8 mouse cellular contexts compared by ENCODE assay signal in the genomic region with DNA sequence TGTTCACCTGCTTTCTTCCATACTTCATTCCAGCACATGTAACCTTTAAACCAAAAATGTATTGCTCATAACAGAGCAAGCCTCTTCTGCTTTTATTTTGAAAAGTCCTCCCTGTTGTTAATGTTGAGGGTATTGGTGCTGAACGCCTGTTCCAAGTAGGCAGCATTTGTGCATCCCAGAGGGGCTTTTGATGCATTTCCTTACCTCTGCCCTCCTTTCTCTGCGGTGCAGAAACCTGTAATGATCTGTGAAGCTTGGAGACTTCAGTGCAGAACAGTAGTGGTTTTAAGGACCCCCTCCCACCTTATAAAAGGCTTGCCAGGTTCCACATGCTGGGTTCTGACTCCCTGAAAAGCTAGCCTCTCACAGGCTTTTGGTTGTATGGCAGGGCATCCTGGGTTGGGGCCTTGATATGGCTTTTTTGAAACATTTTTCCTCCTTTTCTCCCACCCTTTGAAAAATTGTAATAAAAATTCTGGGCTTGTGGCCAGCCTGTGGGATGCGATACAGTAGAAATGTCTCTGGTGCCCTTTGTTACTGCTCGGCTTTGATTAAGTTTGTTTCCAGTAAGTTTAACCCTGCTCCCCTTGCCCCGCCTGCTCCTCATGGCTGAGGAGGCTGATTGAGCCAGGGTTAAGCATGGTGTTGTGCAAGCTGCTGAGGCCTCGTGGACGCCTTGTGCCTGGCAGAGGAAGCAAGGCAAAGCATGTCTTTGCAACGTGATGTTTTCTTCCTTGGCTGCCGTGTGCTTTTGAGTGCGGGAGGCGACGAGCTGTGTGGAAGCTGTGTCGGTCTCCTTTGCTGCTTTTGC.
DNase-seq lines count a peak whose midpoint lies in the region; ATAC-seq and TF ChIP-seq lines count a peak whose summit lies in the region.

No protein-coding gene starts in this region.

- 45% methylated on average over 13 of the region's 13 CpGs for WGBS in liver, embryonic 16.5 days (ENCODE audit: insufficient replicate concordance)
- 20% methylated on average over 13 of the region's 13 CpGs for WGBS in neural tube, embryonic 15.5 days

- H3K4me2 ChIP-seq in liver, embryonic 16.5 days (ENCODE audit: low read depth, low read length), result peak overlapping the region; percentile 26
- peak overlapping the region; percentile 31 for H3K4me2 ChIP-seq in neural tube, embryonic 15.5 days

- no peaks in the 10 kb centered on the region for H3K36me3 ChIP-seq in ES-Bruce4 (ENCODE audit: control insufficient read depth, insufficient read depth, low read length, poor library complexity, severe bottlenecking)
- H3K36me3 ChIP-seq in liver, embryonic 16.5 days (ENCODE audit: control insufficient read depth, insufficient read depth), result no peaks in the 10 kb centered on the region
- no peaks in the 10 kb centered on the region for H3K36me3 ChIP-seq in neural tube, embryonic 15.5 days

- ATAC-seq in liver, embryonic 16.5 days (ENCODE audit: low read depth), result peak; percentile 54; the same call in 1 of the 2 replicates
- peak; percentile 80 for ATAC-seq in neural tube, embryonic 15.5 days (ENCODE audit: low FRiP score)

- no peak for TF ChIP-seq POLR2A in ES-Bruce4 (IDR thresholded peaks at IDR 0.05; ENCODE audit: insufficient read depth, low read length)

- H3K4me1 ChIP-seq in ES-Bruce4 (ENCODE audit: control insufficient read depth, insufficient read depth, low read length), result no peaks in the 10 kb centered on the region
- peaks cover 48% of the 10 kb centered on the region for H3K4me1 ChIP-seq in liver, embryonic 16.5 days (ENCODE audit: control insufficient read depth, low read depth, low read length)
- H3K4me1 ChIP-seq in neural tube, embryonic 15.5 days, result peaks cover 69% of the 10 kb centered on the region

- TF ChIP-seq EP300 in ES-Bruce4 (IDR thresholded peaks at IDR 0.05; ENCODE audit: insufficient read depth, low read depth, low read length), result no peak

- no peak for TF ChIP-seq CTCF in ES-Bruce4 (IDR thresholded peaks at IDR 0.05; ENCODE audit: low read depth, low read length)
- no peak for TF ChIP-seq CTCF in layer of hippocampus, adult 2 months (conservative IDR thresholded peaks at IDR 0.05)

- no peaks in the 10 kb centered on the region for H3K9me3 ChIP-seq in ES-Bruce4 (replicated peaks; ENCODE audit: control insufficient read depth, insufficient read depth, low read length, poor library complexity, severe bottlenecking)
- no peaks in the 10 kb centered on the region for H3K9me3 ChIP-seq in liver, embryonic 16.5 days (replicated peaks; ENCODE audit: control insufficient read depth, low read length)
- no peaks in the 10 kb centered on the region for H3K9me3 ChIP-seq in neural tube, embryonic 15.5 days (replicated peaks)

- H3K27me3 ChIP-seq in ES-Bruce4 (ENCODE audit: control insufficient read depth, insufficient read depth, low read length, poor library complexity, severe bottlenecking), result no peaks in the 10 kb centered on the region
- no peaks in the 10 kb centered on the region for H3K27me3 ChIP-seq in liver, embryonic 16.5 days (ENCODE audit: control insufficient read depth, insufficient read depth, low read depth, low read length)
- H3K27me3 ChIP-seq in neural tube, embryonic 15.5 days (replicated peaks), result no peaks in the 10 kb centered on the region

- peak; percentile 48 for DNase-seq in cerebellum, adult 11 months
- peak; percentile 59 to 72 for DNase-seq in frontal cortex, adult 2 months (ENCODE audit: extremely low spot score in 1 of 2, low spot score in 1 of 2)
- peak; percentile 60 for DNase-seq in heart, postnatal 4 days
- DNase-seq in layer of hippocampus, adult 2 months (ENCODE audit: low spot score in 2 of 2), result peak; percentile 42 to 67
- peak; percentile 77 to 78 for DNase-seq in urinary bladder, postnatal 4 days (ENCODE audit: low spot score in 2 of 2)

- H3K9ac ChIP-seq in ES-Bruce4 (ENCODE audit: low read depth, poor library complexity, severe bottlenecking), result no peak overlapping the region
- no peak overlapping the region for H3K9ac ChIP-seq in liver, embryonic 16.5 days (ENCODE audit: low read depth, low read length)
- peak overlapping the region; percentile 17; the same call in 1 of the 2 replicates for H3K9ac ChIP-seq in neural tube, embryonic 15.5 days (replicated peaks)

- 0 out of 2 replicates have a peak overlapping the region, but pooled peaks have one; percentile 9 for H3K4me3 ChIP-seq in ES-Bruce4 (ENCODE audit: low read depth, low read length)
- H3K4me3 ChIP-seq in layer of hippocampus, adult 2 months, result peak overlapping the region; percentile 29
- no peak overlapping the region for H3K4me3 ChIP-seq in liver, embryonic 16.5 days (ENCODE audit: low read depth, low read length)
- no peak overlapping the region for H3K4me3 ChIP-seq in neural tube, embryonic 15.5 days (replicated peaks)

- no peak overlapping the region for H3K27ac ChIP-seq in ES-Bruce4 (ENCODE audit: insufficient read depth, low read length)
- peak overlapping the region; percentile 94 for H3K27ac ChIP-seq in layer of hippocampus, adult 2 months
- peak overlapping the region; percentile 67 for H3K27ac ChIP-seq in liver, embryonic 16.5 days (ENCODE audit: low read length)
- H3K27ac ChIP-seq in neural tube, embryonic 15.5 days (replicated peaks), result peak overlapping the region; percentile 84

Comparison
In these comparisons a context has a peak if more than half of its experiments do, and no peak if none do; other contexts are left out.
1. H3K4me3 ChIP-seq: peak in ES-Bruce4 (single experiment) and layer of hippocampus, adult 2 months (single experiment); none in liver, embryonic 16.5 days (single experiment) and neural tube, embryonic 15.5 days (single experiment).
2. Peak in every context shown above with its lines, with median percentiles within 50 percentile points of each other: DNase-seq.